Mouse (Mus musculus) forebrain, embryonic 14.5 days (tissue): Measurements from ENCODE around the gene Zfp871. TPM values are rescaled to one million over a fixed set of nuclear protein-coding genes. Genes with fewer than 3 reads are reported as not detected.
"Not testable (repeated sequence)": the region's sequence is repeated elsewhere in the genome, so short reads cannot be mapped to it uniquely, and the experiment has no call there.

ENCODE experiments used
- ATAC-seq: fragments of 200-750 bp; cut with Nextera tagmentation; 2 replicates; pipeline ENCODE4 v1.8.0; 2017; ENCODE audit warnings: mild to moderate bottlenecking, moderate library complexity
- DNase-seq: peaks from one replicate; pipeline ENCODE4 v3.0.0-alpha.2; 2015; ENCODE audit warnings: low spot score
- H3K27ac ChIP-seq: fragments of 300-500 bp; sonication (generic); 2 replicates; pipeline ENCODE4 v1.5.1; 2014; ENCODE audit warnings: low read depth, mild to moderate bottlenecking, control low read depth, low read length, moderate library complexity
- H3K27me3 ChIP-seq: fragments of 300-500 bp; sonication (generic); replicated peaks from 2 replicates; pipeline ENCODE4 v1.6.1; 2014; ENCODE audit warnings: low read length, control low read depth, mixed read lengths; ENCODE audit not compliant: control insufficient read depth, insufficient read depth
- H3K36me3 ChIP-seq: fragments of 300-500 bp; sonication (generic); 2 replicates; pipeline ENCODE4 v1.6.1; 2014; ENCODE audit warnings: low read length, control low read depth; ENCODE audit not compliant: control insufficient read depth, insufficient read depth
- H3K4me1 ChIP-seq: fragments of 300-500 bp; sonication (generic); 2 replicates; pipeline ENCODE4 v1.6.1; 2014; ENCODE audit warnings: antibody characterized with exemption, low read length, control low read depth; ENCODE audit not compliant: control insufficient read depth, insufficient read depth
- H3K4me2 ChIP-seq: fragments of 300-500 bp; sonication (generic); 2 replicates; pipeline ENCODE4 v1.6.1; 2014; ENCODE audit warnings: mild to moderate bottlenecking, control low read depth, low read length
- H3K4me3 ChIP-seq: fragments of 300-500 bp; sonication (generic); 2 replicates; pipeline ENCODE4 v1.5.1; 2014; ENCODE audit warnings: low read depth, low read length, control low read depth
- H3K9ac ChIP-seq: fragments of 300-500 bp; sonication (generic); 2 replicates; pipeline ENCODE4 v1.6.1; 2014; ENCODE audit warnings: mild to moderate bottlenecking, low read length, control low read depth, moderate library complexity
- H3K9me3 ChIP-seq: fragments of 300-500 bp; sonication (generic); replicated peaks from 2 replicates; pipeline ENCODE4 v1.6.1; 2016; ENCODE audit warnings: low read length, control low read depth, mixed read lengths; ENCODE audit not compliant: control insufficient read depth
- WGBS: fragments of 180-500 bp; shearing (Covaris S2); extraction: QIAGEN DNeasy Blood & Tissue Kit; methylation state at CpG from one replicate; pipeline ENCODE4 v1.1.7; 2014; 5-methylcytosine and 5-hydroxymethylcytosine counted together
- polyA plus RNA-seq: library from polyadenylated mRNA; unstranded; fragments of >200 nt; fragmentation: Nextera tagmentation; extraction: Ambion mirVana; gene quantifications from 2 replicates; pipeline ENCODE4 v1.2.1, GENCODE M21; 2014

The Zfp871 gene
- polyA plus RNA-seq, 1 experiment from 2014 or later = 44.1 TPM

GRCm38 (mm10) chr17:32757331-32757730 is 30.8 kb downstream of the Zfp871 start:
- no peak for ATAC-seq
- 67% methylated on average over 5 of the region's 5 CpGs for WGBS
- Histone ChIP-seq H3K27ac (no peak overlapping the region), H3K4me2 (no peak overlapping the region), H3K36me3 (no peaks in the 10 kb centered on the region), H3K9ac (no peak overlapping the region), H3K27me3 (no peaks in the 10 kb centered on the region), H3K9me3 (no peaks in the 10 kb centered on the region), H3K4me1 (no peaks in the 10 kb centered on the region), H3K4me3 (no peak overlapping the region)
- DNase-seq = no peak

- WGBS = 19% methylated on average over 12 of the region's 12 CpGs
Observed at GRCm38 (mm10) chr17:32753634-32754033, 34.5 kb downstream of the Zfp871 start.

GRCm38 (mm10) chr17:32752813-32753360 is 35.2 kb downstream of the Zfp871 start:
- H3K4me2 ChIP-seq = no peak overlapping the region
- H3K9ac ChIP-seq = no peak overlapping the region
- H3K27ac ChIP-seq = no peak overlapping the region
- 75% methylated on average over 6 of the region's 6 CpGs for WGBS
- H3K36me3 ChIP-seq = no peaks in the 10 kb centered on the region
- DNase-seq = no peak
- ATAC-seq = no peak
- no peaks in the 10 kb centered on the region for H3K9me3 ChIP-seq
- no peaks in the 10 kb centered on the region for H3K4me1 ChIP-seq
- H3K27me3 ChIP-seq = no peaks in the 10 kb centered on the region
- H3K4me3 ChIP-seq = no peak overlapping the region

More at GRCm38 (mm10) chr17:32753634-32754033, 34.5 kb downstream of the Zfp871 start:
- H3K36me3 ChIP-seq = no peaks in the 10 kb centered on the region
- H3K9me3 ChIP-seq = no peaks in the 10 kb centered on the region
- H3K27me3 ChIP-seq = no peaks in the 10 kb centered on the region
- peak; percentile 10 for DNase-seq
- no peak overlapping the region for H3K27ac ChIP-seq
- H3K4me3 ChIP-seq = no peak overlapping the region
- ATAC-seq = no peak
- no peaks in the 10 kb centered on the region for H3K4me1 ChIP-seq
- no peak overlapping the region for H3K4me2 ChIP-seq
- H3K9ac ChIP-seq = no peak overlapping the region

DNA sequence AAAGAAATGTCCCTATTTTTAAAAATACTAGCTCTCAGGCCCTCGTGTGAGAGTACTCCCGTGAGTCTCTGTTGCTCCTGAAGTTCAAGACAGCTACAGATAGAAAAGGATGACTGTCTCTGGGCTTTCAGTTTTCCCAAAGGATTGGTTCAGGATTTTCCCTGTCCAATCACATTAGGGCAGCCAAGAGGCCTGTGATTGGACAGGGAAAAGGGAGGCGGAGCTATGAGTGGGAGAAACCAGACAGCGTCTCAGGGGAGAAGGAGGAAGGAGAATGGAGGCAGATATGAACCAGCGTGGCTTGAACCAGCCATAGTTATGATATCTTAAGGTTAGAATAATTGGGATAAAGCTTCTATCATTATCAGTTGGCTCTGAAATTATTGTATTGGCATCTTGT is 37.5 kb downstream of the Zfp871 start:
- ATAC-seq = no peak
- WGBS = 57% methylated on average over 5 of the region's 5 CpGs
- DNase-seq = no peak

DNA sequence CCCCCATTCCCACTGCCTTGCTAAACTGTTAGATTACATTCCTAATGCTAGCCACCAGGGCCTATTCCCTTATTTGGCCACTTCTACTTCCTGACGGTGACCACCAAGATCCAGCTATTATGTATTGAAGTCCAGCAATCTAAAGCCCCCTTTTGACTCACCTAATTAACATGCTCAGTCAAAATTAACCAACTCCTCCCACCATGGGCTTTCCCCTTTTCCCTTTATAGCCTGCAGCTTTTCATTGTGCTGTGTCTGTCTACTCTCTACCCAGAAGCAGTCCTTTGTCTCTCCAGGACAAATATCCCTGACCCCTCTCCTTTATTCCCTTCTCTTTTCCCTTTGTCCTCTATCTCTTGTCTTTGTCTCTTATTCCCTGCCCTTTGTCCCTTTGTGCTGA is 47.0 kb downstream of the Zfp871 start:
- whole genome bisulfite sequencing = 0% methylated on average over 1 of the region's 1 CpGs
- Histone ChIP-seq H3K4me3 (no peak overlapping the region), H3K4me2 (no peak overlapping the region), H3K9ac (no peak overlapping the region), H3K9me3 (no peaks in the 10 kb centered on the region), H3K27me3 (no peaks in the 10 kb centered on the region), H3K36me3 (no peaks in the 10 kb centered on the region), H3K27ac (no peak overlapping the region), H3K4me1 (no peaks in the 10 kb centered on the region)
- DNase-seq = no peak
- no peak for ATAC-seq

More for the DNA sequence above, 37.5 kb downstream of the Zfp871 start:
- Histone ChIP-seq H3K27ac (no peak overlapping the region), H3K27me3 (no peaks in the 10 kb centered on the region), H3K4me3 (no peak overlapping the region), H3K4me2 (no peak overlapping the region), H3K9ac (no peak overlapping the region), H3K9me3 (no peaks in the 10 kb centered on the region), H3K4me1 (no peaks in the 10 kb centered on the region), H3K36me3 (no peaks in the 10 kb centered on the region)

- no peaks in the 10 kb centered on the region for H3K9me3 ChIP-seq
- H3K9ac ChIP-seq = no peak overlapping the region
- ATAC-seq (no peak), DNase-seq (no peak)
- H3K27ac ChIP-seq = no peak overlapping the region
- H3K4me3 ChIP-seq = no peak overlapping the region
- no peak overlapping the region for H3K4me2 ChIP-seq
- H3K27me3 ChIP-seq = no peaks in the 10 kb centered on the region
- H3K4me1 ChIP-seq = no peaks in the 10 kb centered on the region
- no peaks in the 10 kb centered on the region for H3K36me3 ChIP-seq
- WGBS = 86% methylated on average over 1 of the region's 1 CpGs
Observed at GRCm38 (mm10) chr17:32738406-32738805, 49.7 kb downstream of the Zfp871 start.

GRCm38 (mm10) chr17:32729029-32729428 is 59.1 kb downstream of the Zfp871 start:
- no peaks in the 10 kb centered on the region; the same call in 1 of the 2 replicates for H3K9me3 ChIP-seq
- WGBS = 75% methylated on average over 3 of the region's 3 CpGs
- H3K9ac ChIP-seq = no peak overlapping the region
- no peak overlapping the region for H3K4me3 ChIP-seq
- DNase-seq (peak; percentile 17), ATAC-seq (no peak)
- H3K36me3 ChIP-seq = no peaks in the 10 kb centered on the region
- no peaks in the 10 kb centered on the region for H3K27me3 ChIP-seq
- no peak overlapping the region for H3K27ac ChIP-seq
- no peak overlapping the region for H3K4me2 ChIP-seq
- no peaks in the 10 kb centered on the region for H3K4me1 ChIP-seq

- DNase-seq, H3K9me3 ChIP-seq, H3K4me2 ChIP-seq, H3K27ac ChIP-seq, ATAC-seq, H3K4me1 ChIP-seq, H3K27me3 ChIP-seq, H3K36me3 ChIP-seq, H3K9ac ChIP-seq, H3K4me3 ChIP-seq: not testable (repeated sequence)
Observed at GRCm38 (mm10) chr17:32726360-32726759, 61.7 kb downstream of the Zfp871 start.

DNA sequence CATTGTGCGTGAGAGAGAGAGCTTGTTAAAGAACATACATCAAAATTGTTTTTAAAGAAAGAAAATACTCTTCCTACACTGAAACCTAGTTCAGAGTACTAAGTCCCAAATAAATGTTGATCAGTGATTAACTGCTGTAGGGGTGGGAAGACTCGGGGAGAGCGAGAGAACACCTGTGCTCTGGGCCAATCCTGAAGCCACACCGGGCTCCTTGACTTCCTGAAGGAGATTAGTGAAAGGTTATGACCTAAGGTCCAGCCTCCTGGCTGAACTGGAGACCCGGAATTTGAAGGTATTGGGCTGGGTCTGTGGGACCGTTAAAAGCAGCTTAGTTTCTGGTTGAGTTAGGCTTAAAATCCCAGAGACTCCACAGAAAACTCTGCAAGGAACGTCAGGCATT is 65.3 kb downstream of the Zfp871 start:
- no peaks in the 10 kb centered on the region for H3K4me1 ChIP-seq
- no peak overlapping the region for H3K4me3 ChIP-seq
- 0 out of 2 replicates have a peak, but pooled peaks cover 3% of the 10 kb centered on the region for H3K9me3 ChIP-seq
- H3K9ac ChIP-seq = no peak overlapping the region
- no peaks in the 10 kb centered on the region for H3K27me3 ChIP-seq
- WGBS = 65% methylated on average over 7 of the region's 7 CpGs
- DNase-seq = no peak
- no peaks in the 10 kb centered on the region for H3K36me3 ChIP-seq
- no peak for ATAC-seq
- no peak overlapping the region for H3K4me2 ChIP-seq
- H3K27ac ChIP-seq = no peak overlapping the region
